Mouse (Mus musculus) kidney, adult 2 months (tissue): ENCODE measurements around the gene Snapc3.

Experiments used
- CTCF ChIP-seq: fragments of 200-500 bp; conservative IDR thresholded peaks from 2 replicates; pipeline ENCODE4 v1.5.1; 2011; ENCODE audit warnings: low read depth, mild to moderate bottlenecking, control low read depth, low read length, moderate library complexity, mixed read lengths; ENCODE audit not compliant: insufficient read depth, insufficient read length
- POLR2A ChIP-seq: fragments of 200-500 bp; IDR thresholded peaks from one replicate; pipeline ENCODE4 v1.6.1; 2011; ENCODE audit warnings: low read depth, low read length, control low read depth

DNA sequence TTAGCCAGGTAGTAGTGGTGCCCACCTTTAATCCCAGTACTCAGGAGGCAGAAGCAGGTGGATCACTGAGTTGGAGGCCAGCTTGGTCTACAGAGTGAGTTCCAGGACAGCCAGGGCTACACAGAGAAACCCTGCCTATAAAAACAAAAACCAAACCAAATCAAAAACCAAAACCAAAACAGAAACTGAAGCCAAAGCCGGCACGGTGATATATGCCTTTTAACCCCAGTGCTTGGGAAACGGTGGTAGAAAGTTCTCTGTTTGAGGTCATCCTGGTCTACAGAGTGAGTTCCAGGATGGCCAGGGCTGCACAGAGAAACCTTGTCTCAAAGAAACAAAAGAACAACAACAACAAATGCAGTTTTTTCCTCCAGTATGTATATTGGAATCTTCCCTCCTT lies 94.7 kb downstream of the Snapc3 start:
- no peak for TF ChIP-seq CTCF
- TF ChIP-seq POLR2A: no peak
